In genomic region chrX:141149705-141150104, GRCm38 (mm10) we compare ENCODE assay signal across 27 mouse cellular contexts.
A peak's percentile ranks its signal among the peaks of the same experiment; 100 is the strongest.
DNase-seq lines count a peak whose midpoint lies in the region; ATAC-seq and TF ChIP-seq lines count a peak whose summit lies in the region.
"Had no signal": no experiment of that assay in that cellular context is flagged by ENCODE, and none has a peak within 500 bp of the region (broad histone marks: within the 10 kb centered on the region; RNA-seq: fewer than 3 reads in every experiment).

No protein-coding gene starts in this region.

- peak; percentile 34; the same call in 1 of the 2 replicates for ATAC-seq in cerebellum, adult (ENCODE audit: insufficient number of reproducible peaks, low FRiP score, low TSS enrichment)
- ATAC-seq in liver, embryonic 11.5 days (replicated peaks; ENCODE audit: low FRiP score), result no peak
- ATAC-seq in erythroblast, adult 5-6 weeks (replicated peaks; ENCODE audit: low FRiP score, poor library complexity, severe bottlenecking), result peak; percentile 19; the same call in 1 of the 2 replicates
- ATAC-seq in monocyte, adult 5-6 weeks (replicated peaks; ENCODE audit: insufficient number of reproducible peaks, low FRiP score, low TSS enrichment, poor library complexity, severe bottlenecking), result 0 out of 2 replicates have a peak, but pooled peaks have one; percentile 35
- ATAC-seq: inflammation-experienced regulatory T-cells, adult 6 months had no signal

- H3K27me3 ChIP-seq in liver, adult 2 months (ENCODE audit: control insufficient read depth, insufficient read depth, low read length), result no peaks in the 10 kb centered on the region
- peaks cover 10% of the 10 kb centered on the region for H3K27me3 ChIP-seq in liver, embryonic 11.5 days (replicated peaks; ENCODE audit: control insufficient read depth, insufficient read depth, low read length)
- H3K27me3 ChIP-seq: forebrain, embryonic 15.5 days; stomach, embryonic 15.5 days had no signal

- no peak for TF ChIP-seq POLR2A in liver, adult 2 months (IDR thresholded peaks at IDR 0.05; ENCODE audit: extremely low read depth, insufficient read depth, low read length)

- no peak for TF ChIP-seq CTCF in liver, adult 2 months (IDR thresholded peaks at IDR 0.05; ENCODE audit: low read depth, low read length)

- H3K27ac ChIP-seq in liver, adult 2 months (replicated peaks; ENCODE audit: insufficient read depth, low read depth, low read length), result peak overlapping the region; percentile 43; the same call in 1 of the 2 replicates
- no peak overlapping the region for H3K27ac ChIP-seq in liver, embryonic 11.5 days (ENCODE audit: low read depth, low read length)
- H3K27ac ChIP-seq: embryonic facial prominence, embryonic 13.5 days; forebrain, embryonic 15.5 days; hindbrain, embryonic 14.5 days; limb, embryonic 13.5 days; stomach, embryonic 15.5 days had no signal

- no peak overlapping the region for H3K9ac ChIP-seq in liver, adult 2 months (ENCODE audit: low read depth, low read length)
- no peak overlapping the region for H3K9ac ChIP-seq in liver, embryonic 11.5 days (ENCODE audit: low read depth, low read length)
- H3K9ac ChIP-seq: embryonic facial prominence, embryonic 13.5 days; forebrain, embryonic 15.5 days; heart, embryonic 12.5 days; hindbrain, embryonic 14.5 days; limb, embryonic 13.5 days; stomach, embryonic 15.5 days had no signal

- no peaks in the 10 kb centered on the region for H3K79me2 ChIP-seq in liver, adult 2 months (ENCODE audit: control insufficient read depth, insufficient read depth, low read length)

- no peak overlapping the region for H3K4me3 ChIP-seq in liver, adult 2 months (ENCODE audit: insufficient read depth, low read depth, low read length)
- H3K4me3 ChIP-seq in liver, embryonic 11.5 days (ENCODE audit: low read depth, low read length), result no peak overlapping the region
- H3K4me3 ChIP-seq: embryonic facial prominence, embryonic 13.5 days; forebrain, embryonic 15.5 days; heart, embryonic 12.5 days; limb, embryonic 13.5 days; megakaryocyte, embryonic 14.5 days; myocyte; stomach, embryonic 15.5 days had no signal

- H3K4me1 ChIP-seq in liver, adult 2 months (ENCODE audit: control insufficient read depth, insufficient read depth, low read length), result peaks cover 10% of the 10 kb centered on the region
- H3K4me1 ChIP-seq in liver, embryonic 11.5 days (replicated peaks; ENCODE audit: control insufficient read depth, insufficient read depth, low read length), result no peaks in the 10 kb centered on the region
- H3K4me1 ChIP-seq: embryonic facial prominence, embryonic 13.5 days; forebrain, embryonic 15.5 days; heart, embryonic 12.5 days; limb, embryonic 13.5 days; stomach, embryonic 15.5 days had no signal

- H3K4me2 ChIP-seq in liver, embryonic 11.5 days, result no peak overlapping the region
- H3K4me2 ChIP-seq: embryonic facial prominence, embryonic 13.5 days; forebrain, embryonic 15.5 days; heart, embryonic 12.5 days; hindbrain, embryonic 14.5 days; limb, embryonic 13.5 days; stomach, embryonic 15.5 days had no signal

- no peaks in the 10 kb centered on the region for H3K36me3 ChIP-seq in liver, adult 2 months (ENCODE audit: control insufficient read depth, insufficient read depth, low read length)
- H3K36me3 ChIP-seq in liver, embryonic 11.5 days (ENCODE audit: control insufficient read depth, insufficient read depth, low read length), result no peaks in the 10 kb centered on the region
- H3K36me3 ChIP-seq: embryonic facial prominence, embryonic 13.5 days; forebrain, embryonic 15.5 days; heart, embryonic 12.5 days; limb, embryonic 13.5 days; stomach, embryonic 15.5 days had no signal

- DNase-seq in cerebellum, adult 9-10 months, result no peak
- DNase-seq in liver, adult 2 months (ENCODE audit: extremely low read depth, low read depth, low spot score), result no peak
- DNase-seq in liver, embryonic 11.5 days (ENCODE audit: low spot score), result no peak
- DNase-seq in left cerebral cortex, adult 8-10 months (ENCODE audit: low spot score in 2 of 2), result no peak
- DNase-seq: adrenal gland, postnatal 36 days; cerebellum, adult 11-12 months; cerebellum, postnatal 14 days; heart, adult 11 months; heart, postnatal 10 days; kidney, adult 9 months; kidney, postnatal 4 days; lung, adult 2 months; lung, postnatal 14 days; midbrain, embryonic 14.5 days; thymus, postnatal 25 days had no signal

- 31% methylated on average over 1 of the region's 1 CpGs for WGBS in liver, adult 2 months
- 68% methylated on average over 1 of the region's 1 CpGs for WGBS in liver, embryonic 11.5 days

- no peaks in the 10 kb centered on the region for H3K9me3 ChIP-seq in liver, embryonic 11.5 days (ENCODE audit: control insufficient read depth, low read length)
- H3K9me3 ChIP-seq: embryonic facial prominence, embryonic 13.5 days; forebrain, embryonic 15.5 days; heart, embryonic 12.5 days; limb, embryonic 13.5 days; megakaryocyte, embryonic 14.5 days; stomach, embryonic 15.5 days had no signal
